Mouse (Mus musculus): Measurements from ENCODE around the gene Sirt1. TPM values are rescaled to one million over a fixed set of nuclear protein-coding genes. Genes with fewer than 3 reads are reported as not detected.

Sirt1 gene
- polyA plus RNA-seq, 1 experiment: 4.6 TPM

- Histone ChIP-seq H3K36me3 (ENCODE audit: control insufficient read depth, insufficient read depth, low read length) (peaks cover 37% of the 10 kb centered on the region), H3K4me1 (ENCODE audit: control insufficient read depth, insufficient read depth, insufficient read length, low read length) (no peaks in the 10 kb centered on the region), H3K27me3 (ENCODE audit: control insufficient read depth, insufficient read depth, low read length) (no peaks in the 10 kb centered on the region), H3K27ac (ENCODE audit: insufficient read depth, low read depth, low read length) (no peak overlapping the region), H3K4me3 (ENCODE audit: low read depth, low read length) (no peak overlapping the region)
- TF ChIP-seq POLR2A (IDR thresholded peaks at IDR 0.05; ENCODE audit: low read depth, low read length) (no peak), CTCF (IDR thresholded peaks at IDR 0.05; ENCODE audit: extremely low read depth, insufficient read length, insufficient replicate concordance, low read depth, low read length) (no peak)
Measured at GRCm38 (mm10) chr10:63272401-63272800, 109.1 kb downstream of the Sirt1 start.

Other genes starting within 250 kb of the Sirt1 start
- gene Mypn, start 177.8 kb downstream of the Sirt1 start, polyA plus RNA-seq (2012; rRNA removed): 0.05 TPM in 2 replicates
- 6.0 and 7.2 TPM in 2 replicates for gene Herc4, start 137.9 kb downstream of the Sirt1 start, polyA plus RNA-seq (2012; rRNA removed)
- gene Dnajc12, start 739 bp upstream of the Sirt1 start, polyA plus RNA-seq (2012; rRNA removed): 0.15 and 0.22 TPM in 2 replicates
- not detected in 2 replicates for gene Gm7075, start 40.1 kb upstream of the Sirt1 start, polyA plus RNA-seq (2012; rRNA removed)
- gene Ctnna3, start 48.4 kb upstream of the Sirt1 start, polyA plus RNA-seq (2012; rRNA removed): 0.06 and 0.14 TPM in 2 replicates

Data from small intestine, adult 2 months (tissue).